Mouse (Mus musculus): ENCODE results near the gene Clpx.
"Not testable (repeated sequence)": the region's sequence is repeated elsewhere in the genome, so short reads cannot be mapped to it uniquely, and the experiment has no call there.

Gene Clpx

GRCm38 (mm10) chr9:65293119-65293518 lies 941 bp upstream of the Clpx start:
- DNase-seq = no peak

- no peak for DNase-seq
These were observed 484 bp upstream of the Clpx start for GRCm38 (mm10) chr9:65293580-65293972.

- DNase-seq = no peak
These were observed 787 bp downstream of the Clpx start for GRCm38 (mm10) chr9:65294716-65295378.

GRCm38 (mm10) chr9:65297056-65297455 lies 3.0 kb downstream of the Clpx start:
- no peak for DNase-seq

GRCm38 (mm10) chr9:65298761-65299160 lies 4.7 kb downstream of the Clpx start:
- no peak for DNase-seq

GRCm38 (mm10) chr9:65299650-65300049 lies 5.6 kb downstream of the Clpx start:
- DNase-seq = no peak

- DNase-seq = no peak
These were observed 8.4 kb downstream of the Clpx start for GRCm38 (mm10) chr9:65302327-65302983.

GRCm38 (mm10) chr9:65303586-65303985 lies 9.5 kb downstream of the Clpx start:
- DNase-seq = no peak

GRCm38 (mm10) chr9:65304300-65304699 lies 10.2 kb downstream of the Clpx start:
- no peak for DNase-seq

GRCm38 (mm10) chr9:65306672-65307071 lies 12.6 kb downstream of the Clpx start:
- no peak for DNase-seq

GRCm38 (mm10) chr9:65308011-65308410 lies 14.0 kb downstream of the Clpx start:
- DNase-seq = no peak

GRCm38 (mm10) chr9:65312669-65313357 lies 18.8 kb downstream of the Clpx start:
- no peak for DNase-seq

- DNase-seq = no peak
These were observed 19.8 kb downstream of the Clpx start for GRCm38 (mm10) chr9:65313846-65314245.

GRCm38 (mm10) chr9:65322255-65322900 lies 28.3 kb downstream of the Clpx start:
- no peak for DNase-seq

- DNase-seq = no peak
These were observed 31.9 kb downstream of the Clpx start for GRCm38 (mm10) chr9:65325971-65326370.

- no peak for DNase-seq
These were observed 33.3 kb downstream of the Clpx start for GRCm38 (mm10) chr9:65327371-65327770.

- no peak for DNase-seq
These were observed 39.9 kb downstream of the Clpx start for GRCm38 (mm10) chr9:65333958-65334357.

- no peak for DNase-seq
These were observed 45.1 kb downstream of the Clpx start for GRCm38 (mm10) chr9:65339146-65339545.

GRCm38 (mm10) chr9:65340414-65340813 lies 46.4 kb downstream of the Clpx start:
- no peak for DNase-seq

- DNase-seq = not testable (repeated sequence)
These were observed 51.4 kb downstream of the Clpx start for GRCm38 (mm10) chr9:65345439-65345838.

GRCm38 (mm10) chr9:65345854-65346475 lies 51.9 kb downstream of the Clpx start, which contains the start of gene Pdcd7:
Gene Pdcd7, plus strand, starts transcription at chr9:65346104.
- DNase-seq = peak; percentile 82 to 89

GRCm38 (mm10) chr9:65346476-65347111 lies 52.5 kb downstream of the Clpx start:
- DNase-seq = peak; percentile 18 to 24
